Mouse (Mus musculus) limb, embryonic 14.5 days (tissue): ENCODE measurements around the gene Rap1gap2. TPM values are rescaled to one million over a fixed set of nuclear protein-coding genes. Genes with fewer than 3 reads are reported as not detected.
"Not testable (repeated sequence)": the region's sequence is repeated elsewhere in the genome, so short reads cannot be mapped to it uniquely, and the experiment has no call there.

Source experiments
- ATAC-seq: fragments of 200-750 bp; cut with Nextera tagmentation; 2 replicates; pipeline ENCODE4 v1.8.0; 2017; ENCODE audit warnings: low read depth, moderate number of reproducible peaks, moderate TSS enrichment; ENCODE audit not compliant: low FRiP score
- DNase-seq: peaks from one replicate; pipeline ENCODE4 v3.0.0-alpha.2; 2015; ENCODE audit warnings: low spot score
- H3K27ac ChIP-seq: fragments of 300-500 bp; sonication (generic); replicated peaks from 2 replicates; pipeline ENCODE4 v1.5.1; 2014; ENCODE audit warnings: low read depth, mild to moderate bottlenecking, low read length, moderate library complexity, mixed read lengths
- H3K27me3 ChIP-seq: fragments of 300-500 bp; sonication (generic); 2 replicates; pipeline ENCODE4 v1.6.1; 2014; ENCODE audit warnings: low read length, mixed read lengths; ENCODE audit not compliant: control insufficient read depth, insufficient read depth
- H3K36me3 ChIP-seq: fragments of 300-500 bp; sonication (generic); 2 replicates; pipeline ENCODE4 v1.6.1; 2014; ENCODE audit warnings: mild to moderate bottlenecking, low read length, moderate library complexity, mixed read lengths; ENCODE audit not compliant: control insufficient read depth, insufficient read depth
- H3K4me1 ChIP-seq: fragments of 300-500 bp; sonication (generic); 2 replicates; pipeline ENCODE4 v1.6.1; 2014; ENCODE audit warnings: antibody characterized with exemption, low read length, mixed read lengths; ENCODE audit not compliant: control insufficient read depth, insufficient read depth
- H3K4me2 ChIP-seq: fragments of 300-500 bp; sonication (generic); replicated peaks from 2 replicates; pipeline ENCODE4 v1.6.1; 2014; ENCODE audit warnings: low read depth, mild to moderate bottlenecking, low read length, moderate library complexity; ENCODE audit not compliant: severe bottlenecking
- H3K4me3 ChIP-seq: fragments of 300-500 bp; sonication (generic); replicated peaks from 2 replicates; pipeline ENCODE4 v1.5.1; 2014; ENCODE audit warnings: low read length
- H3K9ac ChIP-seq: fragments of 300-500 bp; sonication (generic); 2 replicates; pipeline ENCODE4 v1.6.1; 2014; ENCODE audit warnings: mild to moderate bottlenecking, low read depth, low read length, moderate library complexity; ENCODE audit not compliant: severe bottlenecking
- H3K9me3 ChIP-seq: fragments of 300-500 bp; sonication (generic); 2 replicates; pipeline ENCODE4 v1.6.1; 2016; ENCODE audit warnings: low read length; ENCODE audit not compliant: control insufficient read depth
- POLR2A ChIP-seq: fragments of 200-500 bp; IDR thresholded peaks from 2 replicates; pipeline ENCODE4 v1.8.0; 2012; ENCODE audit warnings: inconsistent platforms, mild to moderate bottlenecking, moderate library complexity, borderline replicate concordance; ENCODE audit not compliant: insufficient read depth, insufficient read length; ENCODE audit errors: extremely low read depth
- WGBS: fragments of 180-500 bp; shearing (Covaris S2); extraction: QIAGEN DNeasy Blood & Tissue Kit; methylation state at CpG from one replicate; pipeline ENCODE4 v1.1.7; 2014; 5-methylcytosine and 5-hydroxymethylcytosine counted together
- polyA plus RNA-seq, 2 experiments: library from polyadenylated mRNA; depleted of rRNA in 1 of 2; stranded (reverse) in 1 of 2; unstranded in 1 of 2; fragments of >200 nt; fragmentation: Nextera tagmentation in 1 of 2; extraction: Ambion mirVana in 1 of 2; gene quantifications; 2 replicates each; pipeline versions ENCODE4 v1.2.1 to v1.2.3; 2012 to 2014

The Rap1gap2 gene
- polyA plus RNA-seq, 2 experiments: 1.1 to 4.1 TPM

- H3K9me3 ChIP-seq: no peaks in the 10 kb centered on the region
- ATAC-seq: no peak
- no peak overlapping the region for H3K9ac ChIP-seq
- no peak overlapping the region for H3K27ac ChIP-seq
- DNase-seq: no peak
- H3K4me1 ChIP-seq: no peaks in the 10 kb centered on the region
- no peak for TF ChIP-seq POLR2A
- no peaks in the 10 kb centered on the region for H3K36me3 ChIP-seq
- peaks cover 12% of the 10 kb centered on the region for H3K27me3 ChIP-seq
- 70% methylated on average over 7 of the region's 7 CpGs for WGBS
- no peak overlapping the region for H3K4me3 ChIP-seq
- H3K4me2 ChIP-seq: no peak overlapping the region
These were observed 26.8 kb downstream of the Rap1gap2 start for GRCm38 (mm10) chr11:74583824-74584349.

- Histone ChIP-seq H3K36me3 (no peaks in the 10 kb centered on the region), H3K9me3 (no peaks in the 10 kb centered on the region), H3K27me3 (no peaks in the 10 kb centered on the region), H3K27ac (no peak overlapping the region), H3K4me2 (no peak overlapping the region), H3K9ac (no peak overlapping the region), H3K4me1 (no peaks in the 10 kb centered on the region), H3K4me3 (no peak overlapping the region)
- WGBS: 64% methylated on average over 3 of the region's 3 CpGs
- ATAC-seq (no peak), DNase-seq (no peak)
- TF ChIP-seq POLR2A: no peak
These were observed 28.3 kb downstream of the Rap1gap2 start for GRCm38 (mm10) chr11:74582464-74582863.

GRCm38 (mm10) chr11:74581333-74581732 is 29.4 kb downstream of the Rap1gap2 start:
- H3K4me3 ChIP-seq, H3K4me1 ChIP-seq, ATAC-seq, DNase-seq, H3K27me3 ChIP-seq, H3K9me3 ChIP-seq, H3K4me2 ChIP-seq, H3K36me3 ChIP-seq, H3K27ac ChIP-seq, H3K9ac ChIP-seq: not testable (repeated sequence)
- WGBS: 47% methylated on average over 4 of the region's 4 CpGs

GRCm38 (mm10) chr11:74577068-74577467 is 33.6 kb downstream of the Rap1gap2 start:
- TF ChIP-seq POLR2A: no peak
- Histone ChIP-seq H3K27me3 (no peaks in the 10 kb centered on the region), H3K36me3 (no peaks in the 10 kb centered on the region), H3K9ac (no peak overlapping the region), H3K27ac (no peak overlapping the region), H3K9me3 (no peaks in the 10 kb centered on the region), H3K4me1 (no peaks in the 10 kb centered on the region), H3K4me2 (no peak overlapping the region), H3K4me3 (no peak overlapping the region)
- ATAC-seq: no peak
- 78% methylated on average over 3 of the region's 3 CpGs for WGBS
- DNase-seq: no peak

- no peak for ATAC-seq
- TF ChIP-seq POLR2A: no peak
- H3K4me1 ChIP-seq: no peaks in the 10 kb centered on the region
- no peak overlapping the region for H3K4me2 ChIP-seq
- H3K9me3 ChIP-seq: no peaks in the 10 kb centered on the region
- H3K27me3 ChIP-seq: no peaks in the 10 kb centered on the region
- H3K36me3 ChIP-seq: no peaks in the 10 kb centered on the region
- H3K4me3 ChIP-seq: no peak overlapping the region
- H3K9ac ChIP-seq: no peak overlapping the region
- no peak overlapping the region for H3K27ac ChIP-seq
- WGBS: 75% methylated on average over 3 of the region's 3 CpGs
- DNase-seq: no peak
These were observed 34.8 kb downstream of the Rap1gap2 start for GRCm38 (mm10) chr11:74575940-74576339.
